Mouse (Mus musculus) MEL (cell line): Measurements from ENCODE around the gene Wiz. TPM values are rescaled to one million over a fixed set of nuclear protein-coding genes. Genes with fewer than 3 reads are reported as not detected.

Experiments
- DNase-seq: peaks from one replicate; pipeline ENCODE4 v3.0.0; 2011; ENCODE audit warnings: low read depth, low spot score
- H3K27ac ChIP-seq: 2 replicates; pipeline ENCODE4 v1.5.1; 2012; ENCODE audit warnings: low read depth, mild to moderate bottlenecking, control low read depth, low read length, moderate library complexity; ENCODE audit not compliant: control insufficient read depth
- H3K27me3 ChIP-seq, 2 experiments: fragments of 150-350 bp in 1 of 2; sonication (generic) in 1 of 2; 2 replicates each; pipeline ENCODE4 v1.6.1; 2012; ENCODE audit warnings: low read length in 2 of 2, mild to moderate bottlenecking in 2 of 2, improper control_type of control experiment in 1 of 2, moderate library complexity in 1 of 2; ENCODE audit not compliant: insufficient read depth in 2 of 2, control insufficient read depth in 1 of 2
- H3K36me3 ChIP-seq, 2 experiments: 2 replicates each; pipeline ENCODE4 v1.6.1; 2012 to 2014; ENCODE audit warnings: low read length in 2 of 2, improper control_type of control experiment in 1 of 2, inconsistent platforms in 1 of 2, mild to moderate bottlenecking in 1 of 2; ENCODE audit not compliant: insufficient read depth in 2 of 2, control insufficient read depth in 1 of 2
- H3K4me1 ChIP-seq, 2 experiments: fragments of 150-350 bp in 1 of 2; sonication (generic) in 1 of 2; 2 replicates each; pipeline ENCODE4 v1.6.1; 2012; ENCODE audit warnings: low read length in 2 of 2, improper control_type of control experiment in 1 of 2, mild to moderate bottlenecking in 1 of 2; ENCODE audit not compliant: insufficient read depth in 2 of 2, control insufficient read depth in 1 of 2
- H3K4me3 ChIP-seq, 2 experiments: fragments of 150-350 bp in 1 of 2; sonication (generic) in 1 of 2; 2 replicates each; pipeline ENCODE4 v1.5.1; 2012; ENCODE audit warnings: low read depth in 2 of 2, low read length in 2 of 2, mild to moderate bottlenecking in 2 of 2, moderate library complexity in 2 of 2, control low read depth in 1 of 2, improper control_type of control experiment in 1 of 2; ENCODE audit not compliant: control insufficient read depth in 1 of 2, insufficient read depth in 1 of 2
- H3K79me2 ChIP-seq: 2 replicates; pipeline ENCODE4 v1.6.1; 2012; ENCODE audit warnings: mild to moderate bottlenecking, low read length, moderate library complexity; ENCODE audit not compliant: control insufficient read depth, poor library complexity, insufficient read depth
- H3K9ac ChIP-seq: 2 replicates; pipeline ENCODE4 v1.6.1; 2012; ENCODE audit warnings: low read depth, mild to moderate bottlenecking, control low read depth, low read length, moderate library complexity; ENCODE audit not compliant: control insufficient read depth, poor library complexity, severe bottlenecking
- H3K9me3 ChIP-seq: fragments of 150-350 bp; sonication (generic); replicated peaks from 2 replicates; pipeline ENCODE4 v1.6.1; 2012; ENCODE audit warnings: mild to moderate bottlenecking, low read length, improper control_type of control experiment, moderate library complexity; ENCODE audit not compliant: insufficient read depth
- CHD1 ChIP-seq: IDR thresholded peaks from 2 replicates; pipeline ENCODE4 v1.6.1; 2012; ENCODE audit warnings: low read depth, mild to moderate bottlenecking, inconsistent platforms, low read length, improper control_type of control experiment
- CHD2 ChIP-seq: IDR thresholded peaks from 2 replicates; pipeline ENCODE4 v1.6.1; 2011; ENCODE audit warnings: low read length, improper control_type of control experiment
- CTCF ChIP-seq, 3 experiments: IDR thresholded peaks in 2 of 3; conservative IDR thresholded peaks in 1 of 3; 2 replicates each; pipeline ENCODE4 v1.5.1; 2011 to 2012; ENCODE audit warnings: low read length in 3 of 3, low read depth in 2 of 3, mild to moderate bottlenecking in 2 of 3, improper control_type of control experiment in 1 of 3, inconsistent platforms in 1 of 3, mixed read lengths in 1 of 3, moderate library complexity in 1 of 3; ENCODE audit not compliant: control insufficient read depth in 1 of 3, insufficient read depth in 1 of 3, poor library complexity in 1 of 3, severe bottlenecking in 1 of 3
- E2F4 ChIP-seq: IDR thresholded peaks from 2 replicates; pipeline ENCODE4 v1.6.1; 2011; ENCODE audit warnings: low read depth, low read length, improper control_type of control experiment, borderline replicate concordance
- ELF1 ChIP-seq: IDR thresholded peaks from 2 replicates; pipeline ENCODE4 v1.6.1; 2014; ENCODE audit warnings: low read depth, mild to moderate bottlenecking, inconsistent platforms, low read length, improper control_type of control experiment, moderate library complexity
- EP300 ChIP-seq, 2 experiments: IDR thresholded peaks; 2 replicates each; pipeline ENCODE4 v1.6.1; 2011; ENCODE audit warnings: improper control_type of control experiment in 2 of 2, low read length in 2 of 2, low read depth in 1 of 2, mild to moderate bottlenecking in 1 of 2
- ETS1 ChIP-seq: IDR thresholded peaks from 2 replicates; pipeline ENCODE4 v1.6.1; 2012; ENCODE audit warnings: low read depth, mild to moderate bottlenecking, inconsistent platforms, low read length, improper control_type of control experiment, moderate library complexity
- GABPA ChIP-seq: IDR thresholded peaks from 2 replicates; pipeline ENCODE4 v1.6.1; 2012; ENCODE audit warnings: low read depth, mild to moderate bottlenecking, inconsistent platforms, low read length, improper control_type of control experiment, moderate library complexity
- KAT2A ChIP-seq: conservative IDR thresholded peaks from 2 replicates; pipeline ENCODE4 v1.6.1; 2012; ENCODE audit warnings: low read depth, low read length, improper control_type of control experiment, inconsistent platforms
- MAX ChIP-seq: IDR thresholded peaks from 2 replicates; pipeline ENCODE4 v1.6.1; 2011; ENCODE audit warnings: low read length, improper control_type of control experiment
- MAZ ChIP-seq: IDR thresholded peaks from 2 replicates; pipeline ENCODE4 v1.6.1; 2012; ENCODE audit warnings: low read depth, mild to moderate bottlenecking, inconsistent platforms, low read length, improper control_type of control experiment
- MEF2A ChIP-seq: IDR thresholded peaks from 2 replicates; pipeline ENCODE4 v1.6.1; 2014; ENCODE audit warnings: low read depth, mild to moderate bottlenecking, inconsistent platforms, low read length, improper control_type of control experiment; ENCODE audit not compliant: poor library complexity, insufficient replicate concordance, severe bottlenecking; ENCODE audit errors: extremely low read depth
- MYB ChIP-seq: IDR thresholded peaks from 2 replicates; pipeline ENCODE4 v1.6.1; 2011; ENCODE audit warnings: mild to moderate bottlenecking, low read depth, low read length, improper control_type of control experiment
- MYC ChIP-seq: IDR thresholded peaks from 2 replicates; pipeline ENCODE4 v1.6.1; 2011; ENCODE audit warnings: low read depth, mild to moderate bottlenecking, low read length, improper control_type of control experiment, moderate library complexity
- NELFE ChIP-seq: IDR thresholded peaks from 2 replicates; pipeline ENCODE4 v1.6.1; 2011; ENCODE audit warnings: low read depth, low read length, improper control_type of control experiment
- NRF1 ChIP-seq: IDR thresholded peaks from 2 replicates; pipeline ENCODE4 v1.6.1; 2014; ENCODE audit warnings: low read depth, mild to moderate bottlenecking, inconsistent platforms, low read length, improper control_type of control experiment, moderate library complexity; ENCODE audit not compliant: poor library complexity, insufficient read depth, severe bottlenecking
- POLR2A ChIP-seq, 2 experiments: IDR thresholded peaks; 2 replicates each; pipeline ENCODE4 v1.6.1; 2011 to 2012; ENCODE audit warnings: low read length in 2 of 2, mild to moderate bottlenecking in 2 of 2, control low read depth in 1 of 2, improper control_type of control experiment in 1 of 2, low read depth in 1 of 2, moderate library complexity in 1 of 2; ENCODE audit not compliant: control insufficient read depth in 1 of 2, insufficient read depth in 1 of 2, poor library complexity in 1 of 2
- POLR2AphosphoS2 ChIP-seq: IDR thresholded peaks from 2 replicates; pipeline ENCODE4 v1.6.1; 2011; ENCODE audit warnings: low read length, improper control_type of control experiment
- POLR2AphosphoS5 ChIP-seq: IDR thresholded peaks from 2 replicates; pipeline ENCODE4 v1.6.1; 2012; ENCODE audit warnings: low read depth, borderline replicate concordance, mild to moderate bottlenecking, inconsistent platforms, low read length, moderate library complexity, mixed read lengths
- RAD21 ChIP-seq: IDR thresholded peaks from 2 replicates; pipeline ENCODE4 v1.6.1; 2011; ENCODE audit warnings: mild to moderate bottlenecking, low read depth, low read length, improper control_type of control experiment
- SMC3 ChIP-seq: IDR thresholded peaks from 2 replicates; pipeline ENCODE4 v1.6.1; 2011; ENCODE audit warnings: low read depth, low read length, improper control_type of control experiment
- TAL1 ChIP-seq: IDR thresholded peaks from 2 replicates; pipeline ENCODE4 v1.6.1; 2012; ENCODE audit warnings: mild to moderate bottlenecking, inconsistent platforms, low read length, moderate library complexity, mixed read lengths
- TBP ChIP-seq: IDR thresholded peaks from 2 replicates; pipeline ENCODE4 v1.8.0; 2011; ENCODE audit warnings: low read depth, low read length, improper control_type of control experiment
- UBTF ChIP-seq: IDR thresholded peaks from 2 replicates; pipeline ENCODE4 v1.6.1; 2012; ENCODE audit warnings: low read depth, mild to moderate bottlenecking, inconsistent platforms, low read length, improper control_type of control experiment, moderate library complexity, borderline replicate concordance; ENCODE audit not compliant: insufficient read depth
- USF1 ChIP-seq: IDR thresholded peaks from 2 replicates; pipeline ENCODE4 v1.6.1; 2014; ENCODE audit warnings: low read depth, mild to moderate bottlenecking, inconsistent platforms, low read length, improper control_type of control experiment, moderate library complexity
- USF2 ChIP-seq, 2 experiments: IDR thresholded peaks; 2 replicates each; pipeline ENCODE4 v1.6.1; 2011 to 2012; ENCODE audit warnings: improper control_type of control experiment in 2 of 2, low read length in 2 of 2, borderline replicate concordance in 1 of 2, inconsistent platforms in 1 of 2, low read depth in 1 of 2, mild to moderate bottlenecking in 1 of 2; ENCODE audit not compliant: insufficient read depth in 1 of 2
- ZC3H11A ChIP-seq: IDR thresholded peaks from 2 replicates; pipeline ENCODE4 v1.6.1; 2012; ENCODE audit warnings: low read depth, mild to moderate bottlenecking, inconsistent platforms, low read length, improper control_type of control experiment
- ZKSCAN1 ChIP-seq: IDR thresholded peaks from 2 replicates; pipeline ENCODE4 v1.6.1; 2012; ENCODE audit warnings: low read depth, mild to moderate bottlenecking, inconsistent platforms, low read length, improper control_type of control experiment, moderate library complexity
- ZNF384 ChIP-seq: IDR thresholded peaks from 2 replicates; pipeline ENCODE4 v1.6.1; 2012; ENCODE audit warnings: low read depth, mild to moderate bottlenecking, inconsistent platforms, low read length, improper control_type of control experiment
- polyA plus RNA-seq, 2 experiments: library from polyadenylated mRNA; stranded (reverse) in 1 of 2; unstranded in 1 of 2; fragments of >175 nt in 1 of 2; fragments of >200 nt in 1 of 2; gene quantifications; 2 replicates each; pipeline versions ENCODE4 v1.2.1 to v1.2.4; 2012; ENCODE audit warnings: low replicate concordance in 2 of 2, low read depth in 1 of 2; ENCODE audit not compliant: insufficient read length in 2 of 2, insufficient read depth in 1 of 2, missing spikeins in 1 of 2
- total RNA-seq: library from RNA; depleted of rRNA; stranded (reverse); fragments of 300-350 nt; gene quantifications from 2 replicates; pipeline ENCODE4 v1.2.3, GENCODE M21; 2012

Gene Wiz
- total and polyA plus RNA-seq, 3 experiments, result 4.4 to 44.1 TPM; not detected in 1

GRCm38 (mm10) chr17:32435151-32435550, 45.9 kb upstream of the Wiz start:
- H3K27me3 ChIP-seq, result peaks cover 4 to 5% of the 10 kb centered on the region in 2 experiments
- no peaks in the 10 kb centered on the region; a peak in 1 of 4 replicates for H3K4me1 ChIP-seq
- no peak overlapping the region for H3K27ac ChIP-seq
- no peaks in the 10 kb centered on the region for H3K36me3 ChIP-seq
- H3K79me2 ChIP-seq, result no peaks in the 10 kb centered on the region
- H3K9ac ChIP-seq, result no peak overlapping the region
- no peak overlapping the region for H3K4me3 ChIP-seq
- no peaks in the 10 kb centered on the region for H3K9me3 ChIP-seq
- no peak for DNase-seq
- no peak for TF ChIP-seq ELF1
- no peak for TF ChIP-seq POLR2AphosphoS2
- TF ChIP-seq NELFE, result no peak
- TF ChIP-seq CHD2, result no peak
- TF ChIP-seq NRF1, result no peak
- no peak for TF ChIP-seq MYB
- TF ChIP-seq MAZ, result no peak
- TF ChIP-seq SMC3, result no peak
- TF ChIP-seq ZKSCAN1, result no peak
- no peak for TF ChIP-seq EP300 (IDR thresholded peaks at IDR 0.05; ENCODE audit: low read depth in 1 of 2, low read length in 2 of 2)
- no peak for TF ChIP-seq ZNF384
- TF ChIP-seq MAX, result no peak
- TF ChIP-seq CTCF (IDR thresholded peaks at IDR 0.05 in 2 of 3, conservative IDR thresholded peaks at IDR 0.05 in 1 of 3; ENCODE audit: control insufficient read depth in 1 of 3, insufficient read depth in 1 of 3, low read depth in 2 of 3, low read length in 3 of 3, poor library complexity in 1 of 3, severe bottlenecking in 1 of 3), result no peak
- TF ChIP-seq USF2 (IDR thresholded peaks at IDR 0.05; ENCODE audit: borderline replicate concordance in 1 of 2, insufficient read depth in 1 of 2, low read depth in 1 of 2, low read length in 2 of 2), result no peak
- no peak for TF ChIP-seq RAD21
- TF ChIP-seq ETS1, result no peak
- no peak for TF ChIP-seq TBP
- no peak for TF ChIP-seq USF1
- TF ChIP-seq MYC, result no peak
- TF ChIP-seq KAT2A, result no peak

GRCm38 (mm10) chr17:32434324-32434723, 45.1 kb upstream of the Wiz start:
- H3K4me3 ChIP-seq, result no peak overlapping the region

More at GRCm38 (mm10) chr17:32434324-32434723, 45.1 kb upstream of the Wiz start:
- TF ChIP-seq POLR2AphosphoS5, result no peak
- no peak for TF ChIP-seq MEF2A
- TF ChIP-seq POLR2A (IDR thresholded peaks at IDR 0.05; ENCODE audit: control insufficient read depth in 1 of 2, insufficient read depth in 1 of 2, low read depth in 1 of 2, low read length in 2 of 2, poor library complexity in 1 of 2), result no peak
- no peak for TF ChIP-seq POLR2AphosphoS2
- TF ChIP-seq ZKSCAN1, result no peak
- no peak for TF ChIP-seq RAD21
- TF ChIP-seq ETS1, result no peak
- TF ChIP-seq MYB, result no peak
- TF ChIP-seq ELF1, result no peak
- no peak for TF ChIP-seq GABPA
- TF ChIP-seq TAL1, result no peak
- TF ChIP-seq USF2 (IDR thresholded peaks at IDR 0.05; ENCODE audit: borderline replicate concordance in 1 of 2, insufficient read depth in 1 of 2, low read depth in 1 of 2, low read length in 2 of 2), result no peak
- TF ChIP-seq MYC, result no peak
- TF ChIP-seq E2F4, result no peak
- TF ChIP-seq SMC3, result no peak
- TF ChIP-seq EP300 (IDR thresholded peaks at IDR 0.05; ENCODE audit: low read depth in 1 of 2, low read length in 2 of 2), result no peak
- no peak for TF ChIP-seq CHD1
- TF ChIP-seq ZC3H11A, result no peak
- no peak for TF ChIP-seq ZNF384
- no peak for TF ChIP-seq UBTF
- Histone ChIP-seq H3K27me3 (peaks cover 3 to 5% of the 10 kb centered on the region in 2 experiments), H3K27ac (no peak overlapping the region), H3K79me2 (no peaks in the 10 kb centered on the region), H3K36me3 (no peaks in the 10 kb centered on the region), H3K9ac (no peak overlapping the region), H3K9me3 (no peaks in the 10 kb centered on the region), H3K4me1 (no peaks in the 10 kb centered on the region; a peak in 1 of 4 replicates)
- DNase-seq, result no peak
